In genomic region chr3:87000676-87001075, GRCm38 (mm10) we compare ENCODE assay signal across 11 mouse cellular contexts. TPM values are rescaled to one million over a fixed set of nuclear protein-coding genes. Genes with fewer than 3 reads are reported as not detected.
DNase-seq lines count a peak whose midpoint lies in the region; ATAC-seq and TF ChIP-seq lines count a peak whose summit lies in the region.
"Had no signal": no experiment of that assay in that cellular context is flagged by ENCODE, and none has a peak within 500 bp of the region (broad histone marks: within the 10 kb centered on the region; RNA-seq: fewer than 3 reads in every experiment).

No protein-coding gene starts in this region.

- 0 out of 2 replicates have a peak, but pooled peaks cover 5% of the 10 kb centered on the region for H3K27me3 ChIP-seq in hindbrain, embryonic 10.5 days (ENCODE audit: insufficient read depth, poor library complexity, severe bottlenecking)
- no peaks in the 10 kb centered on the region for H3K27me3 ChIP-seq in hindbrain, embryonic 13.5 days
- H3K27me3 ChIP-seq in liver, embryonic 13.5 days = no peaks in the 10 kb centered on the region
- no peaks in the 10 kb centered on the region for H3K27me3 ChIP-seq in forebrain, embryonic 12.5 days
- H3K27me3 ChIP-seq: limb, embryonic 15.5 days had no signal

- 13% methylated on average over 4 of the region's 4 CpGs for WGBS in hindbrain, embryonic 10.5 days
- 17% methylated on average over 4 of the region's 4 CpGs for WGBS in hindbrain, embryonic 13.5 days
- WGBS in liver, embryonic 13.5 days (ENCODE audit: insufficient replicate concordance) = 38% methylated on average over 4 of the region's 4 CpGs
- 24% methylated on average over 4 of the region's 4 CpGs for WGBS in forebrain, embryonic 12.5 days

- H3K4me2 ChIP-seq in hindbrain, embryonic 13.5 days = no peak overlapping the region
- H3K4me2 ChIP-seq in liver, embryonic 13.5 days = no peak overlapping the region
- H3K4me2 ChIP-seq in forebrain, embryonic 12.5 days = no peak overlapping the region
- H3K4me2 ChIP-seq: limb, embryonic 15.5 days had no signal

- intact Hi-C loops in left cerebral cortex, adult 2 months (cut with DNase I) = no loop called here

- H3K4me3 ChIP-seq in hindbrain, embryonic 10.5 days = no peak overlapping the region
- H3K4me3 ChIP-seq in hindbrain, embryonic 13.5 days = no peak overlapping the region
- no peak overlapping the region for H3K4me3 ChIP-seq in liver, embryonic 13.5 days (replicated peaks)
- no peak overlapping the region for H3K4me3 ChIP-seq in left cerebral cortex, adult 2 months
- no peak overlapping the region for H3K4me3 ChIP-seq in forebrain, embryonic 12.5 days (replicated peaks)
- H3K4me3 ChIP-seq: limb, embryonic 15.5 days had no signal

- no peak for ATAC-seq in hindbrain, embryonic 13.5 days (ENCODE audit: low FRiP score)
- peak; percentile 18; the same call in 1 of the 2 replicates for ATAC-seq in liver, embryonic 13.5 days (ENCODE audit: low read depth)
- ATAC-seq in forebrain, embryonic 12.5 days (ENCODE audit: low FRiP score) = no peak

- no peak overlapping the region for H3K9ac ChIP-seq in hindbrain, embryonic 13.5 days
- no peak overlapping the region for H3K9ac ChIP-seq in liver, embryonic 13.5 days
- no peak overlapping the region for H3K9ac ChIP-seq in forebrain, embryonic 12.5 days
- H3K9ac ChIP-seq: limb, embryonic 15.5 days had no signal

- H3K4me1 ChIP-seq in hindbrain, embryonic 10.5 days (replicated peaks) = peaks cover 19% of the 10 kb centered on the region
- peaks cover 14% of the 10 kb centered on the region for H3K4me1 ChIP-seq in hindbrain, embryonic 13.5 days (replicated peaks)
- H3K4me1 ChIP-seq in liver, embryonic 13.5 days (replicated peaks) = peaks cover 13% of the 10 kb centered on the region; the same call in 1 of the 2 replicates
- H3K4me1 ChIP-seq in forebrain, embryonic 12.5 days = 0 out of 2 replicates have a peak, but pooled peaks cover 2% of the 10 kb centered on the region
- H3K4me1 ChIP-seq: limb, embryonic 15.5 days had no signal

- H3K9me3 ChIP-seq in hindbrain, embryonic 10.5 days = no peaks in the 10 kb centered on the region
- no peaks in the 10 kb centered on the region for H3K9me3 ChIP-seq in hindbrain, embryonic 13.5 days
- no peaks in the 10 kb centered on the region for H3K9me3 ChIP-seq in liver, embryonic 13.5 days (replicated peaks)
- no peaks in the 10 kb centered on the region for H3K9me3 ChIP-seq in forebrain, embryonic 12.5 days
- H3K9me3 ChIP-seq: limb, embryonic 15.5 days had no signal

- H3K27ac ChIP-seq in hindbrain, embryonic 10.5 days = no peak overlapping the region
- H3K27ac ChIP-seq in hindbrain, embryonic 13.5 days = no peak overlapping the region
- H3K27ac ChIP-seq in liver, embryonic 13.5 days = no peak overlapping the region
- H3K27ac ChIP-seq in left cerebral cortex, adult 2 months = no peak overlapping the region
- no peak overlapping the region for H3K27ac ChIP-seq in forebrain, embryonic 12.5 days
- H3K27ac ChIP-seq: limb, embryonic 15.5 days had no signal

- H3K36me3 ChIP-seq in hindbrain, embryonic 10.5 days = no peaks in the 10 kb centered on the region
- no peaks in the 10 kb centered on the region for H3K36me3 ChIP-seq in hindbrain, embryonic 13.5 days
- H3K36me3 ChIP-seq in liver, embryonic 13.5 days = no peaks in the 10 kb centered on the region
- H3K36me3 ChIP-seq in forebrain, embryonic 12.5 days (replicated peaks) = no peaks in the 10 kb centered on the region
- H3K36me3 ChIP-seq: limb, embryonic 15.5 days had no signal

- TF ChIP-seq CTCF in left cerebral cortex, adult 2 months (IDR thresholded peaks at IDR 0.05) = no peak

- DNase-seq in hindbrain, embryonic 10.5 days (ENCODE audit: low spot score) = peak; percentile 12
- peak; percentile 6 for DNase-seq in 3T3-L1 (ENCODE audit: low read depth, low spot score)
- DNase-seq in adrenal gland, adult 8-10 months = peak; percentile 37
- DNase-seq in liver, embryonic 13.5 days = no peak
- DNase-seq in left cerebral cortex, adult 2 months (ENCODE audit: extremely low spot score in 1 of 2, low spot score in 2 of 2) = no peak
- DNase-seq in cerebellum, adult 8-10 months = no peak
- DNase-seq: cerebellum, postnatal 36 days; heart, postnatal 36 days had no signal

RNA-seq across cellular contexts. Expression of gene Cd1d1, which starts 1.4 kb away (rescaled TPM):
- polyA plus RNA-seq in hindbrain, embryonic 10.5 days (2016; fragmentation: Nextera tagmentation; extraction: Ambion mirVana) = 24.0 and 32.4 TPM in 2 replicates
- polyA plus RNA-seq in hindbrain, embryonic 13.5 days (2015; fragmentation: Nextera tagmentation; extraction: Ambion mirVana) = 87.1 and 87.8 TPM in 2 replicates
- 100 to 1,000 TPM in 2 of 4 experiments, 10 to 100 TPM in 2; 30.0 to 343 (median 174) TPM for total RNA-seq in adrenal gland, adult 8-10 months (2022)
- polyA plus RNA-seq in liver, embryonic 13.5 days (2015; fragmentation: Nextera tagmentation; extraction: Ambion mirVana) = 6.3 and 7.9 TPM in 2 replicates
- 1 to 10 TPM in 1 of 2 experiments, under 1 TPM in 1; 0.57 to 1.0 TPM for total RNA-seq in left cerebral cortex, adult 2 months (2021)
- 52.9 and 59.6 TPM in 2 replicates for polyA plus RNA-seq in forebrain, embryonic 12.5 days (2016; fragmentation: Nextera tagmentation; extraction: Ambion mirVana)

Comparison
In these comparisons a context has a peak if more than half of its experiments do, and no peak if none do; other contexts are left out.
1. DNase-seq: peak in hindbrain, embryonic 10.5 days (single experiment), 3T3-L1 (single experiment) and adrenal gland, adult 8-10 months (single experiment); none in liver, embryonic 13.5 days (single experiment), left cerebral cortex, adult 2 months (0 of 2) and cerebellum, adult 8-10 months (single experiment).